Mouse (Mus musculus): Measurements from ENCODE around the gene Brap. TPM values are rescaled to one million over a fixed set of nuclear protein-coding genes. Genes with fewer than 3 reads are reported as not detected.

The Brap gene
- polyA plus RNA-seq, 1 experiment = 38.7 TPM

- 98% methylated on average over 9 of the region's 9 CpGs for WGBS
- Histone ChIP-seq H3K27ac (ENCODE audit: control insufficient read depth, insufficient read depth, low read length) (no peak overlapping the region), H3K4me3 (ENCODE audit: control insufficient read depth, insufficient read depth, low read length) (no peak overlapping the region), H3K4me1 (replicated peaks; ENCODE audit: control insufficient read depth, insufficient read depth, low read length) (peaks cover 12% of the 10 kb centered on the region), H3K27me3 (ENCODE audit: control insufficient read depth, insufficient read depth, low read length) (no peaks in the 10 kb centered on the region), H3K36me3 (ENCODE audit: control insufficient read depth, insufficient read depth, low read length) (peaks cover 31% of the 10 kb centered on the region)
- TF ChIP-seq POLR2A (IDR thresholded peaks at IDR 0.05; ENCODE audit: control insufficient read depth, extremely low read depth, insufficient read depth, low read length, poor library complexity) = no peak
- TF ChIP-seq CTCF (IDR thresholded peaks at IDR 0.05; ENCODE audit: borderline replicate concordance, control insufficient read depth, extremely low read depth, insufficient read depth, low read length, poor library complexity) = no peak
- no peak for DNase-seq
Observed at GRCm38 (mm10) chr5:121664971-121665370, 4.6 kb downstream of the Brap start.

- H3K4me1 ChIP-seq (replicated peaks; ENCODE audit: control insufficient read depth, insufficient read depth, low read length) = peaks cover 2% of the 10 kb centered on the region; the same call in 1 of the 2 replicates
- H3K4me3 ChIP-seq (ENCODE audit: control insufficient read depth, insufficient read depth, low read length) = no peak overlapping the region
- H3K27ac ChIP-seq (ENCODE audit: control insufficient read depth, insufficient read depth, low read length) = no peak overlapping the region
- no peaks in the 10 kb centered on the region for H3K27me3 ChIP-seq (ENCODE audit: control insufficient read depth, insufficient read depth, low read length)
- WGBS = 86% methylated on average over 4 of the region's 4 CpGs
- DNase-seq = no peak
- peaks cover 33% of the 10 kb centered on the region for H3K36me3 ChIP-seq (ENCODE audit: control insufficient read depth, insufficient read depth, low read length)
- TF ChIP-seq CTCF (IDR thresholded peaks at IDR 0.05; ENCODE audit: borderline replicate concordance, control insufficient read depth, extremely low read depth, insufficient read depth, low read length, poor library complexity) = no peak
- no peak for TF ChIP-seq POLR2A (IDR thresholded peaks at IDR 0.05; ENCODE audit: control insufficient read depth, extremely low read depth, insufficient read depth, low read length, poor library complexity)
Observed at GRCm38 (mm10) chr5:121667067-121667466, 6.7 kb downstream of the Brap start.

- no peak for TF ChIP-seq CTCF (IDR thresholded peaks at IDR 0.05; ENCODE audit: borderline replicate concordance, control insufficient read depth, extremely low read depth, insufficient read depth, low read length, poor library complexity)
- TF ChIP-seq POLR2A (IDR thresholded peaks at IDR 0.05; ENCODE audit: control insufficient read depth, extremely low read depth, insufficient read depth, low read length, poor library complexity) = no peak
- Histone ChIP-seq H3K4me3 (ENCODE audit: control insufficient read depth, insufficient read depth, low read length) (no peak overlapping the region), H3K27ac (ENCODE audit: control insufficient read depth, insufficient read depth, low read length) (no peak overlapping the region), H3K27me3 (ENCODE audit: control insufficient read depth, insufficient read depth, low read length) (no peaks in the 10 kb centered on the region), H3K36me3 (ENCODE audit: control insufficient read depth, insufficient read depth, low read length) (peaks cover 33% of the 10 kb centered on the region), H3K4me1 (replicated peaks; ENCODE audit: control insufficient read depth, insufficient read depth, low read length) (no peaks in the 10 kb centered on the region)
- DNase-seq = no peak
- 93% methylated on average over 6 of the region's 6 CpGs for WGBS
Observed at GRCm38 (mm10) chr5:121668411-121668810, 8.0 kb downstream of the Brap start.

- no peak for TF ChIP-seq POLR2A (IDR thresholded peaks at IDR 0.05; ENCODE audit: control insufficient read depth, extremely low read depth, insufficient read depth, low read length, poor library complexity)
- TF ChIP-seq CTCF (IDR thresholded peaks at IDR 0.05; ENCODE audit: borderline replicate concordance, control insufficient read depth, extremely low read depth, insufficient read depth, low read length, poor library complexity) = no peak
- H3K4me1 ChIP-seq (replicated peaks; ENCODE audit: control insufficient read depth, insufficient read depth, low read length) = no peaks in the 10 kb centered on the region
- H3K36me3 ChIP-seq (ENCODE audit: control insufficient read depth, insufficient read depth, low read length) = peaks cover 36% of the 10 kb centered on the region
- H3K27ac ChIP-seq (ENCODE audit: control insufficient read depth, insufficient read depth, low read length) = no peak overlapping the region
- WGBS = 94% methylated on average over 3 of the region's 3 CpGs
- peak; percentile 42 for DNase-seq
- no peak overlapping the region for H3K4me3 ChIP-seq (ENCODE audit: control insufficient read depth, insufficient read depth, low read length)
- H3K27me3 ChIP-seq (ENCODE audit: control insufficient read depth, insufficient read depth, low read length) = no peaks in the 10 kb centered on the region
Observed at GRCm38 (mm10) chr5:121670412-121670811, 10.0 kb downstream of the Brap start.

GRCm38 (mm10) chr5:121682250-121682649 is 21.9 kb downstream of the Brap start:
- Histone ChIP-seq H3K36me3 (ENCODE audit: control insufficient read depth, insufficient read depth, low read length) (peaks cover 94% of the 10 kb centered on the region), H3K27me3 (ENCODE audit: control insufficient read depth, insufficient read depth, low read length) (no peaks in the 10 kb centered on the region), H3K4me3 (ENCODE audit: control insufficient read depth, insufficient read depth, low read length) (no peak overlapping the region), H3K4me1 (replicated peaks; ENCODE audit: control insufficient read depth, insufficient read depth, low read length) (no peaks in the 10 kb centered on the region), H3K27ac (ENCODE audit: control insufficient read depth, insufficient read depth, low read length) (no peak overlapping the region)
- no peak for TF ChIP-seq CTCF (IDR thresholded peaks at IDR 0.05; ENCODE audit: borderline replicate concordance, control insufficient read depth, extremely low read depth, insufficient read depth, low read length, poor library complexity)
- no peak for TF ChIP-seq POLR2A (IDR thresholded peaks at IDR 0.05; ENCODE audit: control insufficient read depth, extremely low read depth, insufficient read depth, low read length, poor library complexity)
- no peak for DNase-seq
- 96% methylated on average over 2 of the region's 2 CpGs for WGBS

GRCm38 (mm10) chr5:121685495-121685894 is 25.1 kb downstream of the Brap start:
- peaks cover 62% of the 10 kb centered on the region for H3K36me3 ChIP-seq (ENCODE audit: control insufficient read depth, insufficient read depth, low read length)
- H3K4me1 ChIP-seq (replicated peaks; ENCODE audit: control insufficient read depth, insufficient read depth, low read length) = no peaks in the 10 kb centered on the region
- 97% methylated on average over 6 of the region's 6 CpGs for WGBS
- no peak for DNase-seq
- H3K27me3 ChIP-seq (ENCODE audit: control insufficient read depth, insufficient read depth, low read length) = no peaks in the 10 kb centered on the region
- TF ChIP-seq CTCF (IDR thresholded peaks at IDR 0.05; ENCODE audit: borderline replicate concordance, control insufficient read depth, extremely low read depth, insufficient read depth, low read length, poor library complexity) (no peak), POLR2A (IDR thresholded peaks at IDR 0.05; ENCODE audit: control insufficient read depth, extremely low read depth, insufficient read depth, low read length, poor library complexity) (no peak)
- no peak overlapping the region for H3K27ac ChIP-seq (ENCODE audit: control insufficient read depth, insufficient read depth, low read length)
- no peak overlapping the region for H3K4me3 ChIP-seq (ENCODE audit: control insufficient read depth, insufficient read depth, low read length)
